Mouse (Mus musculus): ENCODE results near the gene Sel1l2.
"Not testable (repeated sequence)": the region's sequence is repeated elsewhere in the genome, so short reads cannot be mapped to it uniquely, and the experiment has no call there.

The Sel1l2 gene

DNA sequence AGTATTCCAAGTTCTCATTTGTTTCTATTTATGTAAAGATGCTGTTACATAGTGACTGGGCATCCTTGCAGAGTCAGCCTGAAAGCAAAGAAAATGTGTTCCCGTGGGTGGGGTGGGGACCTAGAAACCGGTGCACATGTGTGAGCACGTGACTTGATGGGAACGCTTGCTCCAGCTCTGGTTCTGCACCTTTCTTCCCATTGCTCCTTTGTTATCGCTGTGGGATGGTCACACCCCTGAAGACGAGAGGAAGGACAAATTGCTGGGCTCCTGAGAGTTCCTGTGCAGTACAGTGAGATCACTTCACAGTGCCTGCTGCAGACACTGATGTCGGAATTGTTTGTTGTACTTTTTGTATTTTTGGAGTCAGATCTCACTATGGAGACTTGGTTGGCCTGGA, 185.8 kb downstream of the Sel1l2 start:
- DNase-seq: no peak

- no peak for DNase-seq
Observed at GRCm38 (mm10) chr2:140202573-140202972, 186.9 kb downstream of the Sel1l2 start.

- no peak for DNase-seq
Observed at GRCm38 (mm10) chr2:140200713-140201112, 188.8 kb downstream of the Sel1l2 start.

- not testable (repeated sequence) for DNase-seq
Observed at GRCm38 (mm10) chr2:140185685-140186210, 203.8 kb downstream of the Sel1l2 start.
